Mouse (Mus musculus) spleen, postnatal 4 days (tissue): ENCODE data around the gene Tmem245.
A peak's percentile ranks its signal among the peaks of the same experiment; 100 is the strongest.
"Not testable (repeated sequence)": the region's sequence is repeated elsewhere in the genome, so short reads cannot be mapped to it uniquely, and the experiment has no call there.

Experiments
- DNase-seq, 2 experiments: peaks; one replicate each; pipeline ENCODE4 v3.0.0; 2022; ENCODE audit warnings: low spot score in 2 of 2

Tmem245 gene

DNA sequence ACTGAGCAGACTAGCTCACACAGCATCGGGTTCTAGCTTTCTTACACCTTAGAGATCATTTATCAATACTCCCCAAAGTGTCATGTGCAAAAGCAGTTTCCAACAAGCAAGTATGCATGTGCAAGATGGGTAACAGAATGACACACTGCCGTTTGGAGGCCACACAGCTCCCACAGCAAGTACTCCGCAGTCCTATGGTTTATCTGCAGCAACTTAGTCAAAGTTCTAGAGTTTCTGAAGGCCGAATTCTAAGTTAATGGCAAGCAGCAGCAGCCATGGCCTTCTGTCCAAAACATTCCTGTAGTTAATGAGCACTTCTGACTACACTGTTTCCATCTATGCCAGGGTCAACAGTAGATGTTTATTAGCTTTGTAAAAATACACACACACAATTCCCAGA is 20.3 kb downstream of the Tmem245 start:
- no peak for DNase-seq

DNA sequence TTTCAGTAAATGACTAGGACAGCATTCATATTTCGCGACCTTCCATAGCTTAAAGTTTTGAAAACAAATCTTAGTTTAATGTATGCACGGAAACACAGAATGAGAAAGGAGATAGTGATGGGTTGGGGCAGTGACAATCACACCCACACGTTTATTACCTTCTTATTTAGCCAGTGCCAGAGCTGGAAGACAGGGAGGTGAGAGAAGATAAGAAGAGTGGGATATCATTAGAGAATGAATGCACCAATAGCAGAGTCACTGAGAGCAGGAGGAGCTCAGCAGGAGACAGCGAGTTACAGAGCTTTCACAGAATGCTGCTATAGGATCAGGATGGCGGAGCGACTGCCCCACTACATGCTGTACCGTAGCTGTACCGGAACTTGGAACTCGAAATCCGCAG is 25.0 kb downstream of the Tmem245 start:
- DNase-seq = no peak

DNA sequence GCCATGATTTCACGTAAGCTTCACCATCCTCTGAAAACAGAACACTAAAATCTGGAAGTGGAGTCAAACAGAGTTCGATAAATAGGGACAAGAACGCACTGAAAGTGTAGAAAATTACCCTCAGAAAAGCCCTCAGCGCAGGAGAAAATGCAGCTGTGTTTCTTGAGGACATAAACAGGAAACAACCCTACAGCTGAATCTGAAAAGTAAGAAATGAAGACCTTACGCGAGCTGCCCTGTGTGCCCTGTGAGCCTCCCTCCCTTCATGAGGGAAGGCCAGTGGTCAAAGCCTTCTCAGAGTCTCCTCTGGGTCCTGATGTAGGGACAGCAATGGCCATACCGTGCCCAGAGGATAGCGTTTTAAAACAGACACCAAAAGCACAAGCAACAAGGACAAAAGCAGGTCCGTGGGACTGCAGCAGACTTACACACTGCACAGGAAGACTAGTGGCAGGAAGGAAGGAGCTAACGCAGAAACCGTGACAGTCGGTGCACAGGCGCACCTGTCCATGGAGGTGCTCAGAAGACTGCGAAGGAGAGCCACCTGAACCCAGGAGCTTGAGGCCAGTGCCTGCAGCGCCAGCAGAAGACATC is 31.4 kb downstream of the Tmem245 start:
- peak in 1 of 2 experiments; percentile 17 for DNase-seq

DNA sequence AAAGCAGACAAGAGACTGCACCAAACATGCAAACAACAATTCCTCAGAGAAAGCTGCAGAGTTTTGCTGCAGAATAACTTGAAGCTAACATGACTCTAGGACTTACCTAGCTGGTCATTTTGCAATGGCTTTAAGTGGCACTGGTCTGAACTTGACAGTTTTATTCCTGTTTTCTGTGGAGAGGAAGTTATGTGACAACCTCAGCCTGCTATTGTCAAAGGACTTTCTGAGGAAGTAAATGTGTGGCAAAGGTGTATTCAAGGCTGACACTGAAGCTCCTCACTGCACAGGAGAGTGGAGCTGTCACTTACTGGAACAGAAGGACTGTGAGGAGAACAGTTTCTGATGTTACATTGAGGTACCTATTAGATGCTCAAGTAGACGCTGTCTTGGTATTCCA is 32.5 kb downstream of the Tmem245 start:
- DNase-seq = no peak

DNA sequence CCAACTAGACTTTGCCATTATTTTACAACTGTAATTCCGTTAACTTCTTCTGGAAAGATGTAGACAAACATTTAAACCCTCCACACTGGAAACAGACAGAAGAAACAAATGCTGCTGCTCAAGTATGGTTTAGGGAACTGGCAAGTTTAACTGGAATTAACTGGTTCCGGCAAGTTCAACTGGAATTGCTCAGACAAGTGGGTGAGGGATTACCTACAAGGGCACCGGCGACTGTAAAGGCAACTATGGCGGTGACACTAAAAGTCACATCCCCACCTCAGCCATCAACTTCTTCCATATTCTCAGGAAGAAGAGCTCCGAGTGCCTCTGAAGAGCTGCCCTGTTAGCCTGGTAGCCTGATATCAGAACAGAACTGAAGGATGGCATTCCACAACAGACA is 32.9 kb downstream of the Tmem245 start:
- no peak for DNase-seq

DNA sequence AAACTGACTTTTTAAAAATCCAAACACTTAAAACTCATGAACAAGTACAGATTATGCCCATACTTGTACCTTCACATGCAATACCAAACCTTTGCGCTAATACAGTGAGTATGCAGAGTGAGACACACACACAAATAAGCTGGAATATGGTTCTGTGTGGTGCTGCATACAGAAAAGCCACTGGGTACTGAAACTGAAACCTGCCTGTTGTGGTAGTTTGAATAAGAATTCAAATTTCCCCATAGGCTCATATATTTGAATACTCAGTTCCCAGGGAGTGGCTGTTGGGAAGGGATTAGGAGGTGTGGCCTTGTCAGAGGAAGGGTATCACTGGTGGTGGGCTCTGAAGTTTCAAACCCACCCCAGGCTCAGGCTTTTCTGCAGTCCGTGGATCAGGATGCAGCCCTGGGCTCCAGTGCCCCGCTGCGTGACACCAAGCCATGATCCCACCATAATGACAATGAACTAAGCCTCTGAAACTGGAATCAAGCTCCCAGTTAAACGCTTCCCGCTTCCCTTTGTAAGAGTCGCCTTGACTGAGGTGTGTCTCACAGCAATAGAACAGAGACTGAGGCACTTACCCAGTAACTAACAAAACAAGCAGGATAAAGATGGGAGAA is 34.7 kb downstream of the Tmem245 start:
- DNase-seq = no peak

DNA sequence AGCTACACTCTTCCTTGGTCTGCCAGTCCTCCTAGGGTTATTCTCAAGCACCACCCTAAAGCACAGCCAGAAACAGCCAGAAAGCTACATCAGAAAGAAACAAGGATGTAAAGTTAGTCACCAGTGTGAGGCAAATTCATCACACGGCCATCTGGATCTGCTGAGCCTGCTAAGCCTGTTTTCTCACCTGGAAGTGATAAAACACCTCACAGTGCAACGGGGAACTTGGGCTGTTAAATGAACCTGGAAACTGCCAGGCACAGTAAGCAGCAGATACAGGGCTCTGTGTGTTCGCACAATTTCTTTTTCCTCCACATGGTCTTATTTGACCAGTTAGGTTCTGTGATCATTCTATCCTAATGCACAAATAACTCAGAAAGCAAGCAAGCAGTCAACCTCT is 37.7 kb downstream of the Tmem245 start:
- no peak for DNase-seq

DNA sequence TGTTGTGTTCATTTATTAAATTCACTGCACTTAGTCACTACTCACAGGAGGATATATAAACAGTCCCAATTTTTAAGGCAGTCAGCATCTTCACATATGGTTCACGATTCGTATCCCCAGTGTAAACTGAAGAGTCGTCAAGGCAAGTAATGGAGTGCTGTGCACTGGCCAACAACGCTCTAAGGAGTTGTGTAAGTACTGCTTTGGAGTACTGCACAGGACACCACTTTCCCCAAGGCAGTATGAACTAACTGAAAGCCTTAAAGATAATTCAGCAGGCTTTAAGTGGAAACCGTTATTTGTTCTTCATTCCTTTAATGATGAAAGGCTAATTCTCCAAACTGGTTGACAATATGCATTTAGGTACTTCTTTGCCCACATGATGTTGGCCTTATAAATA is 39.6 kb downstream of the Tmem245 start:
- DNase-seq = no peak

DNA sequence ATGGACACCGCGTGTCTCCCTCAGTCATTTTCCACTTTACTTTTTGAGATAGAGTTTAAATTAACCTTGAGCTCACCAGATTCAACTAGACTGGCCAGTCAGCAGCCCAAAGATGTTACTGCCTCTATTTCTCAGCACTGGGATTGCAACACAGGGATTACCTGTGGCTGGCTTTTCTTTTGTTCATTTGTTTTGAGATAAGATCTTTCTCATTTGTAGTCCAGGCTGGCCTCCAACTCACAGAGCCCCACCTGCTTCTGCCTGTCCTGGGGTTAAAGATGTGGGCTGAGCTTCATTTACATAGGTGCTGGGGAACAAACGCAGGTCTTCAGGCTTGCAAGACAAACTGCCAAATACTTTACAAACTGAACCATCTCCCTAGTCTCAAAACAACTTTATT is 40.3 kb downstream of the Tmem245 start:
- DNase-seq = no peak

DNA sequence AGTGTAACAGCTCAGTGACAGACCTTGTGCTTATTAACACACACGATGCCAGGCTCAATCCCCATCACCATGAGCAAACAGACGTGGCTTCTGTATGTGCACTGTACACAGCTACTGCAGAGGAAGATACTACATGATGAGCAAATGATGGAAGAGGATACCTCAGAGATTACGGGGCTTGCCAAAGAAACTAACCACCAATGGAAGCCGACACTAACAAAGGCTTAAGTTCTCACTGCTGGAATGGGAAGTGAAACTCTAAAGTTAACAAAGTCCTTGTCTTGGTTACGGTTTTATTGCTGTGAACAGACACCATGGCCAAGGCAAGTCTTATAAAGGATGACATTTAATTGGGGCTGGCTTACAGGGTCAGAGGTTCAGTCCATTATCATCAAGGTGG is 41.7 kb downstream of the Tmem245 start:
- DNase-seq = no peak

DNA sequence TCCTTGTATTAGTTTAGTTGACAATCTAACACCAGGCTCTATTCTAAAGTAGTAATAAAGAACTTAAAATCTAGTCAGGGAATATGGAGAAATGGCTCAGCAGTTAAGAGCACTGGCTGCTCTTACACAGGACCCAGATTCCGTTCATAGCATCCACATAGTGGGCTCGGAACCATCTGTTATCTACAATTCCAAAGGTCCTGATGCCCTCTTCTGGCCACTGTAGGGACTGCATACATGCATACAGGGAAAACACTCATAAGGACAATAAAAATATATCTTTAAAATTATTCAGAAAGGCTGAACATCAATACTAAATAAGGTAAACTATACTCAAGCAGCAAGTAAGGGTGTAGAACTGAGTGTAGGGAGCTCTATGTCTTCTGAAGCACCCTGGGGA is 45.6 kb downstream of the Tmem245 start:
- DNase-seq = no peak

DNA sequence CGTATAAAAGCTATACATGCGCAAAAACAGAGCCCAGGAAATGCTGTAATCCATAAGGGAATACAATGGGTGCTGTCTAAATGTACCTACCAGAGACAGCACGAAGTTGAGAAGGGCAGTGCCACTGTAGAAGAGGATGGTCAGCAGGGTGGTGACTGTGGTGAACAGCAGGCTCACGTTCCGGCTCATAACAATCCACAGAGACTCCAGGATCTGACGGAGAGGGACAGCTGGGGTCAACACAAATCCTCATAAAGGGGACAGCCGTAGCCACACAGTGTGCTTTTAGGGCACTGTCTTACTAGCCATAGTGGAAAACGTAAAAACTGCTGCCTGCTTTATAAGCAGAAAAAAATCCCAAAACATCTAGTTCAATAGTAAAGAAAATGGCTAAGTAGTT is 48.0 kb downstream of the Tmem245 start:
- no peak for DNase-seq

DNA sequence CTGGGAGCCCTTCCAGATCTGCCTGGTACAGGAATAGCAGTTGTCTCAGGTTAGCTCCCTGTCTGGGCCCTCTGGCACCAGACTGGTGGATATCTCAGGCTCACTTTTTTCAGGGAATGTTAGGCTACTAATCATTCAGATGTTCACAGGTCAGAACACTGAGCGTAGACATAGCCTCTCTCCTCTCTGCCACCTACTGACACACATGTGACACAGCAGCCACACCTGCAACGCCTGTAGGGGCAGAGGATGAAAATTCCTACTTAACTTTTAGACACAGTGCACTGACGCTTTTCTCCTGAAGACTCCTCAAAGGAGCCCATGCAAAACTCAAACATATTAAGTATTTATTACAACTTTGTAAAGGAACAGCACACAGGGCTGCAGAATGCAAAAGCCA is 49.7 kb downstream of the Tmem245 start:
- DNase-seq = no peak

DNA sequence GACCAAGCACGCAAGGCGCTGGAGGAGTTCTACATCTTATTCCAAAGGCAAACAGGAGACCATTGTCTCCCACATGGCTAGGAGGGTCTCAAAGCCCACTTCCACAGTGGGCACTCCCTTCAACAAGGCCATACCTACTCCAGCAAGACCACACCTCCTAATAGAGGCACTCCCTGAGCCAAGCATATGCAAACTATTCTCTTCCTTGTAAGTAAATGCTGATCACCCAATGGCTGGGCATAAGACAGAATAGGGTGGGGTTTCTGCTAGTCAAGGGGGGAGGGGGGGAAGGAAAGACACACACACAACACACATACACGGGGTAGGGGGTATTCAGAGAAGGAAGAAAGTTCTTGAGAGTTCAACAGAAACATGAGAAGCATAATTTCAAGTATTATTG is 53.0 kb downstream of the Tmem245 start:
- no peak for DNase-seq

DNA sequence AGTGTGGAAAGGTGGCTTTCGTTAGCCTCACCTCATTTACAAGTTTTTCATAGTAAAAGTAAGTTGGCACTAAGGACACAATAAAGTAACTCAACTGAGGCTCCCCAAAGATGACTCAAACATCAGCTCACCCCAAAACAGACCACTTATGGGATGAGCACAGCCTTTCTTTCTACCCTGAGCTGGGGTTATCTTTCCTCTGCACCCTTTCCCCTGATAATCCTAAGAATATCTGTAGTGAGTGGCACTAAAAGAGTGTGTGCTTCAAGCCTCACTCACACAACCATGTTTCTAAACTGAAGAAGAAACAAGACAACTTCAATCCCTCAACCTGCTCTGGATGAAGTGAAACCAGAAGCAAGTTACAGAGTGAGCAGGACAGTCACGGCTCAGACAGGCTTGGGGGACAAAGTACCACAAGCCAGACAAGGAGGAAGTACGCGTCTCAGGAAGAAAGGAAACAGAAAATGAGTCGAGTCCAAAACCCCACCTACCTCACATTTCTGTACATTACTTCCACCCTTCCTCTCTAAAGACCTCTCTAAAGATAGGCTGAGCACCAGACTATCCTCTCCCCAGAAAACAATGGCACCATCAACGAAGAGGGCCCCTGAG is 54.6 kb downstream of the Tmem245 start:
- DNase-seq = no peak

DNA sequence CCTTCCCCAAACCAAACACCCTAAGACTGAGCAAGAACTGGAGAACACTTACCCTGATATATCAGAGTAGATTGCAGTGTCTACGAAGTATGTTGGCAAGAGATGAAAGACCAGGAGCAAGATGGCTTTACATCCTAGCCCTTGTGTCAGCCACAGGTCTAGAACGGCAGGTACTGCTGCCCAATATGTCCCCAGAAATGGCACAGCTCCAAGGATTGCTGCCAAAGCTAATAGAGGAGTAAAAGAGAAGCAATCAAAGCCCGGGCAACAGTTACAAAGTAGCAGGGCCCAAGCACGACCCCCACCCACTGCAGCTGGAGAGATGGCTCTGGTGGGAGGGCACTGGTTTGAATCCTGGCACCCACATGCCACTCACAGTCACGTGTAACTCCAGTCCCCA is 58.8 kb downstream of the Tmem245 start:
- DNase-seq = no peak

DNA sequence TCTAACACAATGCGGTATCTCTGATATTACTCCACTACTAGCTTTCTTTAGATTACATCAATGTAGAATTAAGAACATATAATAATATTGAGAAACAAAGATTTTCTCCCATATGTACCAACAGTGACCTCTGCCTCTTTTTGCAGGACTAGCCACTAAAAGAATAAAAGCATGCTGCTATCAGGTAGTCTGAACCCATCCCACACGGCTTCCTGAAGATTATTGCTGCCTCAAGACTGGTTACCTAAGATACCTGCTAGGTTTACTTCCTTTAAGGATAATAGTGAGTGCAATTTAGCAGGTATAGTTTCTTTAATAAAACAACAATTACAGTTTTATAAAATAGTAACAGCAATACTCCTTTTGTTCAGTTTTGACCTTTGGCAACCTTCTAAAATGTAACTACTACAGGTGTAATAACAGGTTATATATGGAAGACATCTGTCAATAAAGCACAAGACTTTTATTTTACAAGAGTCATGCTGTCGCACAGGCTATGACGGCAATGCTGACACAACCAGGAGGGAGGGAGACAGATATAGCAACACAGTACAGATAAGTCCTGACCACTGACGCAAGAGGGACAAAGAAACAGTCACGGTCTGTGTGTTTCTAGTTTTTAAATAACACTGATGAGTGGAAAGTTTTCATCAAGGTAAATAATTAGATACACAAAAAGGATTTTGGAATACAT is 60.8 kb downstream of the Tmem245 start:
- DNase-seq = no peak

DNA sequence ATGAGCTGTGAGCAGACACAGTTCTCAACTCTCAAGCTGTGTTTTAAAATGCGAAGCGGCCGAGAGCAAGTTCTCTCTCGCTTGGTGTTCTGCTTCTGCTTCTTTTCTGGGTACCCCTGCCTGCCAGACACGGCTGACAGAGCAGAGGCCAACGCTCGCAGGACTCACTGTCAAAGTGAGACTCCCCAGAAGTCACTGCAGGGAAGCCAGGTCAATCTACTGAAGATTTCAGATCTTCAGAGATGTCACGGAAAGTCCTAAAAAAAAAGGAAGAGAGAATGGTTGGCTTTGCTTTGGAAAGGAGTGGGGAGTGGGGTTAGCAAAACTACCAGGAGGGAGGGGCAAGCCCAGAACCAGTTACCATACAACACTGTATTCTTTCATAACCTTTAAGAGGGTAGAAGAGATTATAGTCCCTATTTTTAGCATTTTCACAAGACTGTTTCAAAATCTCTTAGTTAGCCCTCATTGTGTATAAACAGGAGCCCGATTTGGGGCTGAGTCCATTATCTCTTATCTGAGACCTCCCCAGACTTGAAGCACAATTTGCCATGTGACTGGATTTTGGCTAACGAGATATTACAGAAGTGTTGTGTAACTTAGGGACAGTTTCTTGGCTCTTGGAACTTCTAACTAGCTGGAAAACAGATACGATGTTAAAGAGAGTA is 67.1 kb downstream of the Tmem245 start:
- no peak for DNase-seq

DNA sequence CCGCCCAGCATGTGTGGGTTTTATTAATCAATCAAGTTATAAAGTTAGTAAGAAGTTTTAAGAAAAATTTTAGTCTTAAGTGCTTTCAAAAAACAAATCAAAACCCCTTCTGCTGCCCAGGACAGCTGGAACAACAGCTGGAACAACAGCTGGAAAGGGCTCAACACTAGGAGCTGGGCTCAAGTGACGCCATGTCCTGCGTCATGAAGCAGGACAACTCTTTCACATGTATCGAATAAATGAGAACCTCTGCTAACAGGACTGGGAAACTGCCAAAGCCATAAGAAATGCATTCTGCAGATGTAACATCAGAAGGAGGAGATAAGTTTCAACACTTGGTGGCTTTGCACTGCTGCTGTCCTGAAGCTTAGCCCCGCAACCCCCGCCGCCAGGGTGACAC is 68.3 kb downstream of the Tmem245 start:
- DNase-seq = no peak

DNA sequence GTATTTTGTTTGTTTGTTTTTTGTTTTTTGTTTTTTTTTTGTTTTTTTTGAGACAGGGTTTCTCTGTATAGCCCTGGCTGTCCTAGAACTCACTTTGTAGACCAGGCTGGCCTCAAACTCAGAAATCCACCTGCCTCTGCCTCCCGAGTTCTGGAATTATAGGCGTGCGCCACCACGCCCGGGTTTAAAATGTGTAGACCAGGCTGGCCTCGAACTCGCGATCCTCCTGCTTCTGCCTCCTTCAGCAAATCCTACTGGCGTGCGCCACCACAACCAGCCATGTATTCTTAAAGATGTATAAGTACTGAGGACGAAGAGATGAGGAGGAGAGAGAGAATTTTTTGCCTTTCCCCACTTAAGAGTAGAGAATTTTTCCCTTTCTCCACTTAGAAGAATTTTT is 76.7 kb downstream of the Tmem245 start:
- not testable (repeated sequence) for DNase-seq

DNA sequence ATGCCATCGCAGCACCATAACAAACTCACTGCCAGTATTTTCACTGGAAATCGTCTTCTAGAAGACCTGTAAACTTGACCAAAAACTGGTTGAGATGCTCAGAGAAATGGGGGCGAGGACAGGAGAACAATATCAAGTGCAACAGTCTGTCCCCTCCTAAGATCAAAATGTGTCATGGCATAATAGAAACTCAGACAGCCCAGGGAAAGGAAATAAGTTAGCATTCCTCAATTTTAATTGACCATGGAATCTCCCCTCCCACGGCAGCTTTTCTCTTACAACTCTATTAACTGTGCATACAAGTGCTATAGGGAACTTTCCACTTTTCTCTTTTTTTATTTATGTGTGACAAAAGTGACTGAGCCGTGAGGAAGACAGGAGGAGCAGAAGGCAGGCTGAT is 79.5 kb downstream of the Tmem245 start:
- no peak for DNase-seq

DNA sequence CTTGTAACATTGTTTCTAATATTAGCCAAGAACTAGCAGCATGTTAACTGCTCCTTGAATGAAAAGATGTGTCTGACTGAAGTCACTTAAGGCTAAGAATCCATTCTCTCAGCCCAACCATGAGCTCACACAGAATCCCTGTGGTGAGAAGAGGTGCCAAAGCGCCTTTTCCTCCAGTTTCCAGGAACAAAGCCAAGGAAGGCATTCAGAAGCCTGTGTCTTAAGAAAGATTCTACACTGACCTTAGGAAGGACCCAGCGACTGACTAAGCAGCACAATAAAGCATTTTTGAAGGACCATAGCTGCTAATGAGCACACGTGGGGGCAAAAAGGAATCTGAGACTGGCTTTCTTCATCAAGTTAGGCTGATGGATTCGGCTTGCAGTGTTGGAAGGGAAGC is 81.3 kb downstream of the Tmem245 start:
- no peak for DNase-seq
